ENCODE assay signal across 21 mouse cellular contexts in the genomic region with DNA sequence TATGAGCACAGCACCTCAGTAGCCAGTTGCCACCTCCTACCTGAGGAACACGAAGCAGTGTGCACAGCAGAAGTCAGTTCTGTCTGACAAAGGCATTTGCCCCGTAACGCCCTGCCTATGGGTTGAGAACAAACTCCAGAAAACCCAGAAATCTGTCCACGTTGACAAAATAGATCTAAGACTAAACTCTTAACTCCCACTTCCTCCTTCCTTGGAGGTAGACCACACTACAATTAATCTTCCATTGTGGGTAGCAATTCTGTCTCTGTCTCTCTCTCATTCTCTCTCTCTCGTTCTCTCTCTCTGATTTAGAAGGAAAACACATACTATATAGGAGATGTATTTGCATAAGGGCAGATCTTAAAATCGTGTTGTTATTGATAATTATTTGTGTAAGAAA.
"Had no signal": no experiment of that assay in that cellular context is flagged by ENCODE, and none has a peak within 500 bp of the region (broad histone marks: within the 10 kb centered on the region; RNA-seq: fewer than 3 reads in every experiment).

No protein-coding gene starts in this region.

- H3K9me3 ChIP-seq: limb, embryonic 12.5 days; liver, embryonic 13.5 days; midbrain, embryonic 10.5 days; midbrain, embryonic 13.5 days; neural tube, embryonic 13.5 days; stomach, embryonic 15.5 days had no signal

- H3K9ac ChIP-seq: limb, embryonic 12.5 days; liver, embryonic 13.5 days; midbrain, embryonic 13.5 days; neural tube, embryonic 13.5 days; stomach, embryonic 15.5 days had no signal

- H3K27me3 ChIP-seq: limb, embryonic 12.5 days; liver, embryonic 13.5 days; midbrain, embryonic 13.5 days; neural tube, embryonic 13.5 days; stomach, embryonic 15.5 days had no signal

- DNase-seq: kidney, adult 2 months; kidney, postnatal 25 days; liver, embryonic 13.5 days; lung, adult 2 months; lung, postnatal 14 days; lung, postnatal 4 days; retina, postnatal 1 day; right cerebral cortex, postnatal 25 days; spleen, adult 18-20 months; thymus, adult 2 months; thymus, postnatal 14 days; thymus, postnatal 4 days had no signal

- H3K4me1 ChIP-seq: limb, embryonic 12.5 days; liver, embryonic 13.5 days; midbrain, embryonic 10.5 days; midbrain, embryonic 13.5 days; neural tube, embryonic 13.5 days; stomach, embryonic 15.5 days had no signal

- ATAC-seq: intestine, postnatal 0 days; midbrain, embryonic 13.5 days; midbrain, embryonic 16.5 days had no signal

- H3K27ac ChIP-seq: kidney, postnatal 0 days; limb, embryonic 12.5 days; liver, embryonic 13.5 days; midbrain, embryonic 10.5 days; midbrain, embryonic 13.5 days; neural tube, embryonic 13.5 days; stomach, embryonic 15.5 days had no signal

- H3K4me2 ChIP-seq: limb, embryonic 12.5 days; liver, embryonic 13.5 days; midbrain, embryonic 13.5 days; neural tube, embryonic 13.5 days; stomach, embryonic 15.5 days had no signal

- H3K4me3 ChIP-seq: limb, embryonic 12.5 days; liver, embryonic 13.5 days; midbrain, embryonic 10.5 days; midbrain, embryonic 13.5 days; myocyte; neural tube, embryonic 13.5 days; stomach, embryonic 15.5 days had no signal

- H3K36me3 ChIP-seq: limb, embryonic 12.5 days; liver, embryonic 13.5 days; midbrain, embryonic 10.5 days; midbrain, embryonic 13.5 days; neural tube, embryonic 13.5 days; stomach, embryonic 15.5 days had no signal
